Mouse (Mus musculus): ENCODE measurements around the gene Zbtb8b.

DNA sequence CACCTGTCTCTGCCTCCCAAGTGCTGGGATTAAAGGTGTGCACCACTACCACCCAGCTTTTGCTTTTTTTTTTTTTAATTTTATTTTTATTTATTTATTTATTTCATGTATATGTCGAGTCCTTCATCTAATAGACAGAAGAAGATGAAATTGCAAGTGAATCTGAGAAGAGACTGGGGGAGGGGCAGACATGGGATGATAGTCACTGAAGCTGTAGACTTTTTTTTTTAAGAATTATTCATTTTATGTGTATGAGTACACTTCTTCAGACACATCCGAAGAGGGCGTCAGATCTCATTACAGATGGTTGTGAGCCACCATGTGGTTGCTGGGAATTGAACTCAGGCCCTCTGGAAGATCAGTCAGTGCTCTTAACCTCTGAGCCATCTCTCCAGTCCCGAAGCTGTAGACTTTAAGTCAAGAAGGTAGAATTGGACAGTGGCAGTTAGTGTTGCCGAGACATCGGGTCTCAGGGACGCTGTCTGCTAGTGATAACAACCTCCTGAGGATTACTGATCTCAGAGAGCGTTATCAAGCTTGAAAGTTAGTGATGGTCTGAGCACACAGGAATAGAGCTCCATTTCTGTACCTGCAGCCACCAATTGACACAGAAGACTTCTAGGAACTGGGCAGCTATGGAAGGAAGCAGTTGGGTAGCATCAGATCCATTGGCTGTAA, 54.2 kb downstream of the Zbtb8b start:
- TF ChIP-seq GATA1 (IDR thresholded peaks at IDR 0.05; ENCODE audit: borderline replicate concordance, low read length) (no peak), FLI1 (IDR thresholded peaks at IDR 0.05; ENCODE audit: low read length) (no peak)

All from megakaryocyte, embryonic 14.5 days (primary cell).